ENCODE assay signal across 12 mouse cellular contexts in genomic region chr16:42337663-42338062, GRCm38 (mm10). TPM values are rescaled to one million over a fixed set of nuclear protein-coding genes. Genes with fewer than 3 reads are reported as not detected.
DNase-seq lines count a peak whose midpoint lies in the region; ATAC-seq lines count a peak whose summit lies in the region.
"Had no signal": no experiment of that assay in that cellular context is flagged by ENCODE, and none has a peak within 500 bp of the region (broad histone marks: within the 10 kb centered on the region; RNA-seq: fewer than 3 reads in every experiment).

No protein-coding gene starts in this region.

- no peaks in the 10 kb centered on the region for H3K9me3 ChIP-seq in neural tube, embryonic 11.5 days (ENCODE audit: control insufficient read depth, low read length)
- no peaks in the 10 kb centered on the region for H3K9me3 ChIP-seq in hindbrain, embryonic 12.5 days (replicated peaks)
- no peaks in the 10 kb centered on the region for H3K9me3 ChIP-seq in neural tube, embryonic 12.5 days
- no peaks in the 10 kb centered on the region for H3K9me3 ChIP-seq in liver, embryonic 11.5 days (ENCODE audit: control insufficient read depth, low read length)

- H3K36me3 ChIP-seq in neural tube, embryonic 11.5 days (ENCODE audit: control insufficient read depth, insufficient read depth, low read length): no peaks in the 10 kb centered on the region
- no peaks in the 10 kb centered on the region for H3K36me3 ChIP-seq in hindbrain, embryonic 12.5 days
- no peaks in the 10 kb centered on the region for H3K36me3 ChIP-seq in neural tube, embryonic 12.5 days
- H3K36me3 ChIP-seq in liver, embryonic 11.5 days (ENCODE audit: control insufficient read depth, insufficient read depth, low read length): no peaks in the 10 kb centered on the region
- H3K36me3 ChIP-seq: G1E had no signal

- no peak for ATAC-seq in neural tube, embryonic 11.5 days (ENCODE audit: insufficient read depth, low FRiP score, low TSS enrichment)
- no peak for ATAC-seq in hindbrain, embryonic 12.5 days (ENCODE audit: low FRiP score)
- no peak for ATAC-seq in neural tube, embryonic 12.5 days (ENCODE audit: low FRiP score, low read depth)
- ATAC-seq in liver, embryonic 11.5 days (replicated peaks; ENCODE audit: low FRiP score): no peak

- H3K4me1 ChIP-seq in neural tube, embryonic 11.5 days (ENCODE audit: control insufficient read depth, insufficient read depth, low read length): peaks cover 5% of the 10 kb centered on the region
- H3K4me1 ChIP-seq in hindbrain, embryonic 12.5 days: peaks cover 28% of the 10 kb centered on the region
- peaks cover 12% of the 10 kb centered on the region; the same call in 1 of the 2 replicates for H3K4me1 ChIP-seq in neural tube, embryonic 12.5 days
- H3K4me1 ChIP-seq in liver, embryonic 11.5 days (replicated peaks; ENCODE audit: control insufficient read depth, insufficient read depth, low read length): no peaks in the 10 kb centered on the region

- WGBS in neural tube, embryonic 11.5 days: 57% methylated on average over 2 of the region's 2 CpGs
- WGBS in hindbrain, embryonic 12.5 days: 31% methylated on average over 2 of the region's 2 CpGs
- 44% methylated on average over 2 of the region's 2 CpGs for WGBS in neural tube, embryonic 12.5 days
- 24% methylated on average over 2 of the region's 2 CpGs for WGBS in liver, embryonic 11.5 days

- H3K4me2 ChIP-seq in neural tube, embryonic 11.5 days (ENCODE audit: low read depth): peak overlapping the region; percentile 61; the same call in 1 of the 2 replicates
- H3K4me2 ChIP-seq in hindbrain, embryonic 12.5 days (replicated peaks): peak overlapping the region; percentile 65
- H3K4me2 ChIP-seq in neural tube, embryonic 12.5 days (replicated peaks): peak overlapping the region; percentile 73
- H3K4me2 ChIP-seq in liver, embryonic 11.5 days: no peak overlapping the region

- H3K27ac ChIP-seq in neural tube, embryonic 11.5 days (ENCODE audit: low read depth, low read length): no peak overlapping the region
- peak overlapping the region; percentile 88 for H3K27ac ChIP-seq in hindbrain, embryonic 12.5 days
- H3K27ac ChIP-seq in neural tube, embryonic 12.5 days: no peak overlapping the region
- no peak overlapping the region for H3K27ac ChIP-seq in liver, embryonic 11.5 days (ENCODE audit: low read depth, low read length)

- peak; percentile 56 for DNase-seq in cerebellum, adult 9-11 months
- DNase-seq in cerebellum, postnatal 4 days (ENCODE audit: low spot score in 2 of 2): no peak
- DNase-seq in neural tube, embryonic 11.5 days (ENCODE audit: low spot score): no peak
- DNase-seq in neural tube, embryonic 10.5 days (ENCODE audit: extremely low spot score, low spot score): no peak
- DNase-seq in heart, adult 11 months: no peak
- DNase-seq in liver, embryonic 11.5 days (ENCODE audit: low spot score): no peak
- DNase-seq: cerebellum, adult 9-10 months; liver; thymus, postnatal 36 days had no signal

- no peak overlapping the region for H3K9ac ChIP-seq in neural tube, embryonic 11.5 days (ENCODE audit: low read length)
- H3K9ac ChIP-seq in hindbrain, embryonic 12.5 days: peak overlapping the region; percentile 63; the same call in 1 of the 2 replicates
- H3K9ac ChIP-seq in neural tube, embryonic 12.5 days: no peak overlapping the region
- H3K9ac ChIP-seq in liver, embryonic 11.5 days (ENCODE audit: low read depth, low read length): no peak overlapping the region

- H3K27me3 ChIP-seq in neural tube, embryonic 11.5 days (ENCODE audit: control insufficient read depth, insufficient read depth, low read length): no peaks in the 10 kb centered on the region
- no peaks in the 10 kb centered on the region for H3K27me3 ChIP-seq in hindbrain, embryonic 12.5 days
- no peaks in the 10 kb centered on the region for H3K27me3 ChIP-seq in neural tube, embryonic 12.5 days (replicated peaks)
- H3K27me3 ChIP-seq in liver, embryonic 11.5 days (replicated peaks; ENCODE audit: control insufficient read depth, insufficient read depth, low read length): 0 out of 2 replicates have a peak, but pooled peaks cover 6% of the 10 kb centered on the region

- peak overlapping the region; percentile 30; the same call in 1 of the 2 replicates for H3K4me3 ChIP-seq in neural tube, embryonic 11.5 days (ENCODE audit: low read depth, low read length)
- H3K4me3 ChIP-seq in hindbrain, embryonic 12.5 days: peak overlapping the region; percentile 48
- H3K4me3 ChIP-seq in neural tube, embryonic 12.5 days: peak overlapping the region; percentile 20; the same call in 1 of the 2 replicates
- H3K4me3 ChIP-seq in liver, embryonic 11.5 days (ENCODE audit: low read depth, low read length): no peak overlapping the region

RNA-seq across cellular contexts. Expression of gene Gap43, which starts 2.8 kb away (rescaled TPM):
- polyA plus RNA-seq in neural tube, embryonic 11.5 days (2014; fragmentation: Nextera tagmentation; extraction: Ambion mirVana): 330 and 357 TPM in 2 replicates
- polyA plus RNA-seq in hindbrain, embryonic 12.5 days (2016; fragmentation: Nextera tagmentation; extraction: Ambion mirVana): 433 and 451 TPM in 2 replicates
- polyA plus RNA-seq in neural tube, embryonic 12.5 days (2016; fragmentation: Nextera tagmentation; extraction: Ambion mirVana): 485 and 540 TPM in 2 replicates
- polyA plus RNA-seq in liver, embryonic 11.5 days (2014; fragmentation: Nextera tagmentation; extraction: Ambion mirVana): 20.3 and 21.3 TPM in 2 replicates
- polyA plus RNA-seq: G1E had no signal

Comparison
In these comparisons a context has a peak if more than half of its experiments do, and no peak if none do; other contexts are left out.
1. RNA of gene Gap43, which starts 2.8 kb away (polyA plus RNA-seq): 485 to 540 TPM in neural tube, embryonic 12.5 days, 433 to 451 TPM in hindbrain, embryonic 12.5 days and 330 to 357 TPM in neural tube, embryonic 11.5 days; 20.3 to 21.3 TPM in liver, embryonic 11.5 days; every median in the first group is over 10 times any median in the second.